Mouse (Mus musculus): Measurements from ENCODE around the gene Bcl2l10.

Bcl2l10 gene

DNA sequence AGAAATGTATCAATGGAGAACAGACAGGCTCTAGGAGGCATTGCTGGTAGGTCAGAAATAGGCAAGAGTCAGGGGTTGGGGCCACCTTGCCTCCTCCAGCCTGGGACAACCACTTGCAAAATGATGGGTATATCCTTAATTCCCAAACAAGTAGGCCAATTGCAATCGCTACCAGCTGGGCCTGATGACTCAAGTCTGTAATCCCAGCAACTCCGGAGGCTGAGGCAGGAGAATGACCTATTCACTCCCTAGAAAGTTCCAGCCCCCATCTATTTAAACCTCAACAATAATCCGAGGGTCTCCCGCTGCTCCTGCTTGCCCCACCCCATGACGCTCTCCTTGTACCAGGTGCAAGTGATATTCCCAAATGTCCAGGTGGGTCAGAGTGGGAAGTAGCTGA is at the start of gene Bcl2l10:
Gene Bcl2l10, plus strand, starts transcription at position 301 of the 400 bp plus-strand sequence.
- no peak for DNase-seq (ENCODE audit: low read depth)

- peak; percentile 40 for DNase-seq (ENCODE audit: low read depth)
Observed at GRCm38 (mm10) chr9:75299342-75299741, 48.2 kb upstream of the Bcl2l10 start.

DNA sequence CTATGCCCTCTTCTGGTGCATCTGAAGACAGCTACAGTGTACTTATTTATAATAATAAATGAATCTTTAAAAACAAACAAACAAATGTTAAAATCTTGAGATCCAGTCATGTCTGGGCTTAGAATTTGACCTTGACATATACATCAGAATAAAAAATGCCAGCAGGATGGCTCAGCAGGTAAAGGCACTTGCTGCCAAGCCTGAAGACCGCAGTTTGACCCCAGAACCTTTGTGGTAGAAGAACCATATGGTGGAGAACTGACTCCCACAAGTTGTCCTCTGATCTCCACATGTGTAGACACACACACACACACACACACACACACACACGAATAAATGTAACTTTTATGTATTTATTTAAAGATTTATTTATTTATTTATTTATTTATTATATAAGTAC is 44.5 kb upstream of the Bcl2l10 start:
- DNase-seq (ENCODE audit: low read depth): no peak

DNA sequence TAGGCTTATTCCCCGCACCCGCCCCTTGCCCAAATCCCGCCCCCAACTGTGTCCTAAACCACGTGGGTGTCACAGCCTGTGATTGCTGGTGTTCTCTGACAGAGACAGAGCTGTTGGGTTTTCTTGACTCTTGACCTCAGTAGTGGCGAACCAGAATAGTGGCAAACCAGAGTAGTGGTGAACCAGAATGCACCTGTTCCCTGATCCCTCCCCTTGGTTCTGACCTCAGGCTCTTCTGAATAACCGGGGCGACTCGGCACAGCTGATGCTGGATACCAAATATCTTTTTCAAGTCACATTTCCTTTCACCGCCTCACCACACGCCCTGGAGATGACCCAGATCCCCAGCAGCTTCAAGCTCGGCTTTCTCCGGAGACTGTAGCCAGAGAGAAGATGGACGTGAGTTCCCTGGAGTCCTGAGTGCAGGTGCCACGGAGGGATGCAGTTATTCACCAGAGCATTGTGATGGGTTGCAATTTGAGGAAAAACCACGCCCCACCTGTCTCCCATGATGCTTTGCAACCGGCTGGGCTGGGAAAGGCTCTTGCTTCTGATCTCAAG is 43.8 kb upstream of the Bcl2l10 start:
- no peak for DNase-seq (ENCODE audit: low read depth)

DNA sequence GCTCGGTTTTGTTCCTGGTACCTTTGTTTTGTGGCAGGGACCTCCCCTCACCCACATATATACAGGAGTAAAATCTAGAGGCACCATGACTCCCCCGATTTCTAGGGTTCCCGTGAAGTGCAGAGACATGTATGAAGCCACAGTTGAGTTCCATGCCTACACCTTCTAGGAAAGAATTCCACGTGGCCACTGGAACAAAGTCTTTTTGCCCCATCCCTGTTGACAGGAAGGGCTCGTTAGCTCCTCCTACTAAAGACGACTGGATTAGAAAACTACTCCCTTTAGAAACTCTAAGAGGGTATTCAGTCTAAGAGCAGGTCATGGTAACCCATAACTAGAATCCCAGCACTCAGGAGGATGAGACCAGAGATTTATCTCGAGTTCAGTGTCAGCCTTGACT is 43.3 kb upstream of the Bcl2l10 start:
- no peak for DNase-seq (ENCODE audit: low read depth)

GRCm38 (mm10) chr9:75306126-75306898 is 41.2 kb upstream of the Bcl2l10 start, which contains the start of gene Gnb5:
Gene Gnb5, plus strand, starts transcription at chr9:75306288.
- DNase-seq (ENCODE audit: low read depth): no peak

GRCm38 (mm10) chr9:75307015-75307414 is 40.5 kb upstream of the Bcl2l10 start:
- no peak for DNase-seq (ENCODE audit: low read depth)

GRCm38 (mm10) chr9:75308621-75309020 is 38.9 kb upstream of the Bcl2l10 start:
- DNase-seq (ENCODE audit: low read depth): no peak

DNA sequence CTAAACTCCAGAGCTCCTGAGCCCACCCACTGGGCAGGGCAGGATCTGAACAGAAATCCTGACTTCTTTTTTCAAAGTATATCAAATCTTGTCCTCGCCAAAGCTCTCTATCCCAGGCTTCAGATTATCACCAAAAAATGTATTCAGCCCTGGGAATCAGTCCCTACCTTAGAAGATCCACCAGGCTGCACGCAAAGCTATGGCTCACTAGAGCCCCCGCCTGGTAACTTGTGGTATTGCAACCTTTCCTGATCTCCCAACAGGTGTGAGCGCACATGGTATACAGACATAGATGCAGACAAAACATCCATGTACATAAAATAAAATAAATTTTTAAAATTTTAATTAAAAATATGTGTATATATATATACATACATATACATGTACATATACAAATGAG is 35.5 kb upstream of the Bcl2l10 start:
- DNase-seq (ENCODE audit: low read depth): peak; percentile 60

DNA sequence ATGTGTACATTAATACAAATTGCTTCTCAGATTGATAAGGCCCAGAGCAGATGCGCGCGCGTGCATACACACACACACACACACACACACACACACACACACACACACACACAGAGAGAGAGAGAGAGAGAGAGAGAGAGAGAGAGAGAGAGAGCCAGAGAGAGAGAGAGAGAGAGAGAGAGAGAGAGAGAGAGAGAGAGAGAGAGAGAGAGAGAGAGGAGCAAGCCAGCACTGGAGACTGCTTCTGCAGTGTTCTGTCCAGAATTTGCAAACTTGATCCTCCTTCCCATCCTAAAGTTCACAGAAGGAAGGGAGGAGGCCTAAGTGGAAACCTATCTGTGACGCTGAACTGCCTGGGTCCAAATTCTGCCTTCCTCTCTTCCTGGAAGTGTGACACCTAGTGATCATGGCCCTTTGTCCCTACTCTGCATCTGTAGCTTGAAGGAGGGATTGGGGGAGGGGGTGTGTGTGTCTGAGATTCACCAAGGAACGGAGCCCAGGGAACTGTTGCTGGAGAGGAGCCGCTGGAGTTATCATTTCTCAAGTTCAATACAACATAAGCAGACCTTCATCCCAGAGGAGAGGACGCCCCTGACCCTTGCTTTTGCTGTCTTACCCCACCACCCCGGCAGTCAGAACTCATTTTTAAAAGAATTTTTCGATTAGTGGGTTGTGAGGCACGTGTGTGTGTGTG is 34.3 kb upstream of the Bcl2l10 start:
- no peak for DNase-seq (ENCODE audit: low read depth)

GRCm38 (mm10) chr9:75313832-75314516 is 33.6 kb upstream of the Bcl2l10 start:
- peak; percentile 38 for DNase-seq (ENCODE audit: low read depth)

- DNase-seq (ENCODE audit: low read depth): no peak
Observed at GRCm38 (mm10) chr9:75314517-75315105, 32.9 kb upstream of the Bcl2l10 start.

- DNase-seq (ENCODE audit: low read depth): no peak
Observed at GRCm38 (mm10) chr9:75315238-75315637, 32.3 kb upstream of the Bcl2l10 start.

GRCm38 (mm10) chr9:75316771-75317170 is 30.8 kb upstream of the Bcl2l10 start:
- DNase-seq (ENCODE audit: low read depth): no peak

- no peak for DNase-seq (ENCODE audit: low read depth)
Observed at GRCm38 (mm10) chr9:75318196-75318595, 29.4 kb upstream of the Bcl2l10 start.

DNA sequence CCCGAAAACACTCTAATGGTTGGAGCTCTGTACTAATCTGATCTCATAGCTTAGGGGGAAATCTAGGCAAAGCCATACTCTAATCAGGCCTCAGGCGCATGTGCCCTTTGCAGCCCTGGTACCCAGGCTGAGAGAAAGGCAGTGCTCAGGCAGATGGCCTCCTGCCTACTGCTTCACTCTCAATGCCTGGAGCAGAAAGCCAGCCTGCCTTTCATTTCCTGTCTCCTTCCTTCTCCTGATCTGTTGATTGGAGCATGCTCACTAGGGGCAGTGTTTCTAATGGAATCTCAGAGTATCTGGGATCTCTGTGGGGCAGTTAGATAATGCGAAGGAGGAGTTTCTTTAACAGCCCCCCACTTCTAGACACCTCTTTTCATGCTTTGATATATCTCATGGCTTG is 28.2 kb upstream of the Bcl2l10 start:
- DNase-seq (ENCODE audit: low read depth): no peak

GRCm38 (mm10) chr9:75322099-75322885 is 25.3 kb upstream of the Bcl2l10 start:
- DNase-seq (ENCODE audit: low read depth): no peak

- no peak for DNase-seq (ENCODE audit: low read depth)
Observed at GRCm38 (mm10) chr9:75328047-75328446, 19.5 kb upstream of the Bcl2l10 start.

GRCm38 (mm10) chr9:75330821-75331220 is 16.7 kb upstream of the Bcl2l10 start:
- DNase-seq (ENCODE audit: low read depth): no peak

- DNase-seq (ENCODE audit: low read depth): no peak
Observed at GRCm38 (mm10) chr9:75334440-75334839, 13.1 kb upstream of the Bcl2l10 start.

DNA sequence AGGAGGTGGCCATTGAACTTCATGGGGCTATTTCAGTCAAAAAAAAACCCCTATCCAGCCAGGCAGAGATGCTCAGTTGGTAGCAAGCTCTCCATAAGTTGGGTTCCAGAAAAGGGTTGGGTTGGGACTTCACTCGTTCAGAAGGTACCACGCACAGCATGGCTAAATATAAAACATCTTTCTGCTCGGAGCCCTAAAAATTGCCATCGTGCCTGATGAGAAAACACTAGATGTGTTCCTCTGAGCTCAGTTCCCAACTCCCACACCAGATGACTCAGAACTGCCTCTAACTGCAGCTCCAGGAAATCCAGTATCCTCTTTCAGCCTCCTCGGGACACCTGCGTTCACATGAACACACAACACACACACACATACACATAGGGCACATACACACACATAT is 9.5 kb upstream of the Bcl2l10 start:
- no peak for DNase-seq (ENCODE audit: low read depth)

Measured in c-Kit-positive CD71-positive TER-119-negative erythroid progenitor cells, embryonic 14.5 days (primary cell).